Mouse (Mus musculus) CD4-positive naive resting alpha-beta T cell, adult 76 days (primary cell): Measurements from ENCODE around the gene Chst14. TPM values are rescaled to one million over a fixed set of nuclear protein-coding genes. Genes with fewer than 3 reads are reported as not detected.

Experiments used
- total RNA-seq: library from RNA; stranded (reverse); gene quantifications from one replicate; pipeline ENCODE4 v1.2.4, GENCODE M21; 2023

The Chst14 gene
- 1.3 TPM for total RNA-seq

DNA sequence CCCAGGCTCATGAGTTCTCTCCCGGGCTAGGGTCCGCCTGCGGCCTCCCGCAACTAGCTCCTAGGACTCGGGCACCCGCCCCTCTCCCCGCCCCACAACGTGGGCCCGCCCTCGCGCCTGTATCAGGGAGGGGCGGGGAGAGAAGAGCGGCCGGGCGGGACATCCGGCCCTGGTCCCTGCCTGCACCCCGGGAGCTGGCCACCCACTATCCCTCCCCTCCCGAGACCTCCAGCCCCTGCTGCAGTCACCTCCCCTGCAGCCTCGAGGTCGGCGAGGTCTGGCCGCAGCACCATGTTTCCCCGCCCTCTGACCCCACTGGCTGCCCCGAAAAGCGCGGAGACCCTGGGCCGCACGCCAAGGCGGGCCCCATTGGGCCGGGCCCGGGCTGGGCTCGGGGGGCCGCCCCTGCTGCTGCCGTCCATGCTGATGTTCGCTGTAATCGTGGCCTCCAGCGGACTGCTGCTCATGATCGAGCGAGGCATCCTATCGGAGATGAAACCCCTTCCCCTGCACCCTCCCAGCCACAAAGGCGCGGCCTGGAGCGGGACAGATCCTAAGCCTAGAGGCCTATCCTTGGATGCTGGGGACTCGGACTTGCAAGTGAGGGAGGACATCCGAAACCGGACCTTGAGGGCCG is at the start of gene Chst14:
Gene Chst14, plus strand, starts transcription at position 136 of the 637 bp plus-strand sequence.

DNA sequence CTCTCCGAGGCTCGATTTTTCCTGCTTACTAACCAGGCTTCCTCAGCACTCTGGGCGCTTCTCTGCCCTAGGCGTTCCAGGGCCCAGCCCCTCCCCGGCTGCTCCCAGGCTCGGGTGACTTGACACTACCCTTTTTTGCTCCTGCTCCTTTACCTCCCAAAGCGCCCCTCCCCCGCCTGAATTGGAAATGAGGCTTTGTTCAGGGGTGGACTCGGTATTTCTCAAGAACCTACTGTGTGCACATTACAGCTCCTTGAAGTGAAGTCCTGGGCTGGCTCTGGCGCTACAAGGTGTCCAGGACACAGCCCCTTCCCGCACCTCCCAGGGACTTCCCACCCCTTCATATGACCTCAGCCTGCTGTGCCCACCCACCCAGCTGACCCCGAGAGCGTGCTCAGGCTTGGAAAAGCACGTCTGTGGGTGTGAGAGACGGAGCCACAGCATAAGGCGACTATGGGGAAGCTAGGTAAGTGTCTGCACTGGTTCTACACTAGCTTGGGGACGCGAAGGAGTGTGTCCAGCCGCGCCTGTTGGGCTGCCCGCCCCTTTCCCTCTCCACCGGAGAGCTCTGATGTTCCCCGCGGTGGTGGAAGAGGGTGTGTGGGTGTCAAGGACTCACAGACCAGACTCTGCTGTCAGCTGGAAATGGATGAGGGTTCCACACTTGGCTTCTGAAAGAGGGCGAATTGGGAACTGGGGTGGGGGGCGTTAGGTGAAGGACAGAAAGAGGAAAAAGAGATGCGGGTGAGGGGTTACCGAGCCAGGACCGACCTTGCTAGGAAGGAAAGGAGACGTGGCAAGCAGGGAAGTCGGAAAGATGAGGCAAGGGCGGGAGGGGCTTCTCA is 26.1 kb upstream of the Chst14 start, which contains the start of gene Bahd1:
Gene Bahd1, plus strand, starts transcription at position 397 of the 845 bp plus-strand sequence.

Other genes starting within 250 kb of the Chst14 start
- gene Ankrd63, start 222.5 kb upstream of the Chst14 start, total RNA-seq: 0.88 TPM
- gene Plcb2, start 198.1 kb upstream of the Chst14 start, total RNA-seq: 96.4 TPM
- gene Inafm2, start 180.7 kb upstream of the Chst14 start, total RNA-seq: 18.5 TPM
- not detected for gene Ccdc9b, start 163.8 kb upstream of the Chst14 start, total RNA-seq
- not detected for gene Phgr1, start 153.7 kb upstream of the Chst14 start, total RNA-seq
- gene Disp2, start 146.8 kb upstream of the Chst14 start, total RNA-seq: not detected
- gene Knstrn, start 112.5 kb upstream of the Chst14 start, total RNA-seq: 5.5 TPM
- 65.2 TPM for gene Ivd, start 64.5 kb upstream of the Chst14 start, total RNA-seq
- 33.9 TPM for gene Bahd1, start 26.1 kb upstream of the Chst14 start, total RNA-seq
- 12.1 TPM for gene Ccdc32, start 102.9 kb downstream of the Chst14 start, total RNA-seq
- 15.2 TPM for gene Rpusd2, start 108.3 kb downstream of the Chst14 start, total RNA-seq
- gene Knl1, start 120.6 kb downstream of the Chst14 start, total RNA-seq: 1.8 TPM
- gene Rad51, start 186.3 kb downstream of the Chst14 start, total RNA-seq: 2.1 TPM
- gene Rmdn3, start 230.5 kb downstream of the Chst14 start, total RNA-seq: 27.6 TPM
- not detected for gene Gchfr, start 241.3 kb downstream of the Chst14 start, total RNA-seq
- gene Gm14137, start 248.0 kb downstream of the Chst14 start, total RNA-seq: 1.4 TPM